Mouse (Mus musculus) ES-Bruce4 (cell line): ENCODE data around the gene Slc5a4b.

Source experiments
- CTCF ChIP-seq: IDR thresholded peaks from one replicate; pipeline ENCODE4 v1.8.1; 2011; ENCODE audit warnings: low read depth, low read length
- POLR2A ChIP-seq: IDR thresholded peaks from one replicate; pipeline ENCODE4 v1.8.1; 2011; ENCODE audit warnings: low read length; ENCODE audit not compliant: insufficient read depth

GRCm38 (mm10) chr10:76047182-76047869 lies 63.4 kb downstream of the Slc5a4b start:
- TF ChIP-seq POLR2A (no peak), CTCF (no peak)
